Mouse (Mus musculus) heart, postnatal 36 days (tissue): ENCODE results near the gene Cnot6. TPM values are rescaled to one million over a fixed set of nuclear protein-coding genes. Genes with fewer than 3 reads are reported as not detected.

Source experiments
- total RNA-seq, 2 experiments: library from RNA; stranded (reverse); gene quantifications; 2 replicates each; pipeline ENCODE4 v1.2.3; 2021

The Cnot6 gene
- total RNA-seq, 2 experiments from 2014 or later, result 20.4 to 21.3 TPM

Other genes with a start within 250 kb of the Cnot6 start
- gene Olfr1386, start 247.7 kb downstream of the Cnot6 start, total RNA-seq, result not detected
- not detected for gene Olfr1385, start 223.7 kb downstream of the Cnot6 start, total RNA-seq
- gene Olfr1384, start 206.0 kb downstream of the Cnot6 start, total RNA-seq, result under 1 TPM in 1 of 2 experiments, not detected in 1; 0.31 TPM
- gene Olfr1383, start 193.1 kb downstream of the Cnot6 start, total RNA-seq, result under 1 TPM in 1 of 2 experiments, not detected in 1; 0.69 TPM
- not detected for gene Olfr1382, start 184.5 kb downstream of the Cnot6 start, total RNA-seq
- not detected for gene Olfr1381, start 169.3 kb downstream of the Cnot6 start, total RNA-seq
- not detected for gene Olfr1380, start 155.8 kb downstream of the Cnot6 start, total RNA-seq
- 10 to 100 TPM; 10.3 to 11.6 TPM for gene Flt4, start 103.5 kb downstream of the Cnot6 start, total RNA-seq
- 1 to 10 TPM in 1 of 2 experiments, not detected in 1; 1.2 TPM for gene Scgb3a1, start 49.1 kb downstream of the Cnot6 start, total RNA-seq
- 10 to 100 TPM; 11.6 to 12.2 TPM for gene Gfpt2, start 81.5 kb upstream of the Cnot6 start, total RNA-seq
- 10 to 100 TPM; 39.9 to 44.1 TPM for gene Mapk9, start 134.0 kb upstream of the Cnot6 start, total RNA-seq
- gene Rasgef1c, start 189.1 kb upstream of the Cnot6 start, total RNA-seq, result under 1 TPM; 0.31 to 0.46 TPM